Mouse (Mus musculus): ENCODE results near the gene Csrnp1.
A peak's percentile ranks its signal among the peaks of the same experiment; 100 is the strongest.

The Csrnp1 gene

DNA sequence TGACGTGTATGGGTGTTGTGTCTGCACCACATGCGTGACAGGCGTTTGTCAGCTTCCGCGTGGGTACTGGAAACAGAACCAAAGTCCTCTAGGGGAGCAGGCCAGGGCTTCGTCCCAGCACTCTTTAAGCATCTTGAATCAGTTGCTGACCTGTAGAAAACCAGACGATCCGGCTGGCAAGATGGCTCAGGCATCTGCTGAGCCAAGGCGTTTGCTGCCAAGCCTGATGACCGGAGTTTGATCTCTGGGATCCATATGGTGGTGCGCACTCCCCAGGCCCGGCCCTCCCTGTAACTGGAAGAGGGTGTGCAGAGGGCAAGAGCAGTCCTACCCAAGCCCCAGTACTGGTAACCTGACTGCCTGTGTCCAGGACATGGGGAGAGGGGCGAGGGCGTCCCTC is 42.6 kb downstream of the Csrnp1 start:
- DNase-seq, result peak; percentile 63 to 68

GRCm38 (mm10) chr9:119941407-119941806 is 43.1 kb downstream of the Csrnp1 start:
- DNase-seq, result no peak

GRCm38 (mm10) chr9:119939646-119940045 is 44.8 kb downstream of the Csrnp1 start:
- DNase-seq, result no peak

- DNase-seq, result no peak
These were observed 46.0 kb downstream of the Csrnp1 start for GRCm38 (mm10) chr9:119938496-119938895.

DNA sequence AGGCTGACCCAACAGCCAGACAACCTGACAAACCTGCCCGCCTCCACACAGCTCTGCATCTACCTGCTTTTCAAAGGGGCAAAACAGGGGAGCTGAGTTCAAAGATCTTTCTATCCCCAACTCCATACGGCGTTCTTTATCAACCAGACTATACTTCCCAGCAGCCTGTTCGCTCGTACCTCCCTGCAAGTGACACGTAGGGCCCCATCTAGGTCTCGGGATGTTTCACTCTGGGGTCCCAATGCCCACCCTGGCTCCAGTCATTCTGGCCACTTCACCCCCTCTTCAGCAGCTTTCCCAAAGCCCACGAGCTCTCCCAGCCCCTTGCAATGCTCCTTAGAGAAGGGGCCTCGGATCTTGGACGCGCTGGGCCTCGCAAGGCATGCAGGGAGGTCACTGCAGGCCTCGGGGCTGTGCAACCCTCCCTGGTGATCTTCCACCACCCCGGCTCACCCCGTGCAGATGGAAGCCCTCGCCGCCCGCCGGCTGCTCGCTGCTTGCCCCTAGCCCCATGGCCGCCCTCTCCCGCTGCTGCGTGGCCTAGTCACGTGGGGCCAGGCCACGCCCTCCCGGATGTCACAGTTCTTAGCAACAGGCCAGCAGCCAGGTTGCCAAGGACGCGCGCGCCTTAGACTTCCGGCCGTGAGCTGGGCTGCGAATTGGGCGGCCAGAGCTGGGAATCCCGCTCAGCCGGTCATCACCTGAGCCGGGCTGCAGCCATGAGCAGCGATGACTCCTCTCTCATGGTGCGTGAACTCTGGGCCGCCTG is 47.3 kb downstream of the Csrnp1 start, which contains the start of the genes Gorasp1 and Ttc21a:
TSS of gene Gorasp1 (minus strand) at position 561 of the 769 bp plus-strand sequence.
TSS of gene Ttc21a (plus strand) at position 602 of the 769 bp plus-strand sequence.
- peak; percentile 96 to 99 for DNase-seq

DNA sequence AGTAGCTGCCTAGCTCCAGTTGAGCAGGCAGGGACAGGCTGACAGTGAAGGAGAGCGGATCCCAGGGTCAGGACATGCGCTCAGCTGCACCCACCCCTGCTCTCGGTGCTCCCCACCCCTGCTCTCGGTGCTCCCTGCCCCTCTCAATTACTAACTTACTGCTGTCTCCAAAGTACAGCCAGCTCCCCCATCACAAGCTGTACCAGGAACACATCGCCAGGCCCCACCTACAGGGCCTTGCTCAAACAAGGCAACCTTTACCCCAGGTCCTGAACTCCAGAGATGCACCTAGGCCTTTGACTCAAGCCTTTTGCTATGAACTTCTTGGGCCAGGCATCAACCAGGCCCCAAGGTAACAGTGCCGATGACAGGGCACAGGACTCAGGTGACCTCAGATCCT is 50.8 kb downstream of the Csrnp1 start:
- DNase-seq, result no peak

- no peak for DNase-seq
These were observed 52.1 kb downstream of the Csrnp1 start for GRCm38 (mm10) chr9:119932358-119932757.

DNA sequence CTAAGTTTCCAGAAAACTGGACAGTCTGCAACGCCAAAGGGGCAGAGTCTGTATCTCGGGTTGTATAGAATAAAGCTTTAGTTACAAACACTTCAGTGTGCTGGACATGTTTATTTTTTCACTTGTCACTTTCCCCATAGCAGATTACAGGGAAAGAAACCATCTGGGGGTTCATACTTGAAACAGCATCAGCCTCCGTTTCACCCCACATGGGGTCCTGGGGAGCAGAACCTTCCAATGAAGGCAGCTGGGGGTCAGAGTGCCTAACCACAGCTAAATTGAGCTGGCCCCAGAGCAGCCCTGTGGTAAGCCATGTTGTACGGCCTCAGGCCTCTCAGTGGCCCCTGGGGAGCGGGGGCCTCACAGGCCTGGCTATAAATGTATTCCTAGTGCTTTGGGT is 58.0 kb downstream of the Csrnp1 start:
- no peak for DNase-seq

- no peak for DNase-seq
These were observed 58.7 kb downstream of the Csrnp1 start for GRCm38 (mm10) chr9:119925729-119926128.

DNA sequence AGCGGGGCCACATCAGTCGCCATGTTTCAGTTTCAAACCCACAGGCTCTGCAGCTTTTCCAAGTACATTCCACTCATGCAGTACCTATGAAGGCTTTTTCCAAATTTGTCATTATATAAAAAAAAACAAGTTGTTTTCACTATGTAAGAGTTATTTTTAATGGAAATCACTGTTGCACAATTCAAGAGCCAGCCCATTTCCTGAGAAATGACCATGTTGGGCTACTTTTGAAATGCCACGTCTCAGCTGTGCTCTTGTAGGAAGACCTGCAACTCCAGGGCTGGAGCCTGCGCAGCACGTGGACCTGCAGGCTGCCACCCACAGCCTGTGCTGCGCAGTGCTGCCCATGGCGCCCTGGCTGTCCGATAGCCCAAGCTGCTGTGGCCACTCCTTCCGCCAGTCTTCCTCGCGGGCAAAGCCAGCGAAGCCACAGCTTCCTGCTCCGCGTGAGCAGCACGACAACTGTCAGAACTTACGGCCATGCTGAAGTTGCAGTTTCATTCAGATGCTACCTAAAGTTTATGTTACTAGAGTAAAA is 59.3 kb downstream of the Csrnp1 start:
- DNase-seq, result no peak

DNA sequence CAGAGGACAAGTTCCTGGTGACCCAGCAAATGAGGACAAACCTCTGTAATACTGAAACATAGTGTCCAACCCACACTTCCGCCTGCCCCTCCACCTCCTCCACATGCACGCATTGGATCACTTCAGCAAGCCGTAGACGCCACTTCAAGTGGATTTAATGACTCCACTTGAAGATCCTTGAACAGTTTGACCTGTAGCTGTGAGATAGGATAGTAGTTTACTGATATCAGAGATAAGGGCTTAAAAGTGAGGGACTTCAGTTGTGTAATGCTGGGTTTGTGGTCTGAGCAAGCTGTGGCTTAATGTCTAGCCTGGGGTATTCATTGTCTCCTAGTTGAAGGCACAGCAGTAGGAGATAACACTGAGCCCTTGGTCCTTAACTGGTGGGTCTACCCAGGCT is 61.0 kb downstream of the Csrnp1 start:
- no peak for DNase-seq
